In genomic region chr17:36315689-36316253, GRCm38 (mm10) we compare ENCODE assay signal across 8 mouse cellular contexts. TPM values are rescaled to one million over a fixed set of nuclear protein-coding genes. Genes with fewer than 3 reads are reported as not detected.
DNase-seq lines count a peak whose midpoint lies in the region; ATAC-seq and TF ChIP-seq lines count a peak whose summit lies in the region.

No protein-coding gene starts in this region.

- dilution Hi-C loops in CH12.LX (cut with MboI; ENCODE audit: extremely low pct_ligation_motif_present, extremely low pct_unique_long_range_greater_than_20kb, low sequenced_read_pairs), result no loop called here

- H3K27me3 ChIP-seq in heart, embryonic 12.5 days (replicated peaks), result peaks cover 23% of the 10 kb centered on the region
- peaks cover 26% of the 10 kb centered on the region for H3K27me3 ChIP-seq in CH12.LX (replicated peaks)
- H3K27me3 ChIP-seq in forebrain, embryonic 14.5 days (replicated peaks; ENCODE audit: control insufficient read depth, insufficient read depth, low read length), result no peaks in the 10 kb centered on the region
- H3K27me3 ChIP-seq in liver, embryonic 14.5 days (ENCODE audit: control insufficient read depth, insufficient read depth, low read length), result no peaks in the 10 kb centered on the region; the same call in 1 of the 2 replicates

- intact Hi-C loops in heart, postnatal 10 days (cut with DNase I), result no loop called here

- TF ChIP-seq CTCF in CH12.LX (conservative IDR thresholded peaks at IDR 0.05 in 1 of 2, IDR thresholded peaks at IDR 0.05 in 1 of 2; ENCODE audit: low read depth in 2 of 2, low read length in 2 of 2), result no peak
- no peak for TF ChIP-seq CTCF in liver, embryonic 14.5 days (IDR thresholded peaks at IDR 0.05; ENCODE audit: low read depth)

- no peak for ATAC-seq in heart, embryonic 12.5 days (ENCODE audit: insufficient number of reproducible peaks, low FRiP score)
- peak; percentile 57 for ATAC-seq in forebrain, embryonic 14.5 days
- no peak for ATAC-seq in liver, embryonic 14.5 days (ENCODE audit: insufficient read depth)
- ATAC-seq in inflammation-experienced regulatory T-cells, adult 6 months, result no peak

- no peaks in the 10 kb centered on the region for H3K79me2 ChIP-seq in CH12.LX (replicated peaks; ENCODE audit: control insufficient read depth, extremely low read depth, insufficient read depth, poor library complexity, severe bottlenecking)

- no peak for TF ChIP-seq RAD21 in CH12.LX (IDR thresholded peaks at IDR 0.05; ENCODE audit: low read depth, low read length)

- no peaks in the 10 kb centered on the region for H3K9me3 ChIP-seq in heart, embryonic 12.5 days (replicated peaks)
- H3K9me3 ChIP-seq in CH12.LX (replicated peaks; ENCODE audit: low read length), result no peaks in the 10 kb centered on the region
- no peaks in the 10 kb centered on the region for H3K9me3 ChIP-seq in forebrain, embryonic 14.5 days (replicated peaks; ENCODE audit: control insufficient read depth, low read length)
- no peaks in the 10 kb centered on the region for H3K9me3 ChIP-seq in liver, embryonic 14.5 days (ENCODE audit: control insufficient read depth, low read length)

- H3K4me3 ChIP-seq in heart, embryonic 12.5 days, result peak overlapping the region; percentile 55
- peak overlapping the region in 2 of 3 experiments; percentile 58 to 64 for H3K4me3 ChIP-seq in CH12.LX (replicated peaks in 1 of 3; ENCODE audit: low read depth in 2 of 3, low read length in 2 of 3, poor library complexity in 1 of 3)
- H3K4me3 ChIP-seq in forebrain, embryonic 14.5 days (ENCODE audit: low read depth, low read length), result peak overlapping the region; percentile 56
- H3K4me3 ChIP-seq in liver, embryonic 14.5 days (ENCODE audit: insufficient read depth in 1 of 2, low read depth in 2 of 2, low read length in 2 of 2), result peak overlapping the region; percentile 54 to 70

- TF ChIP-seq POLR2A in CH12.LX (IDR thresholded peaks at IDR 0.05; ENCODE audit: low read depth, low read length), result no peak

- H3K4me1 ChIP-seq in heart, embryonic 12.5 days (replicated peaks), result no peaks in the 10 kb centered on the region
- H3K4me1 ChIP-seq in CH12.LX (ENCODE audit: control insufficient read depth in 1 of 2, insufficient read depth in 2 of 2), result 0 out of 4 replicates have a peak, but pooled peaks cover 0 to 4% of the 10 kb centered on the region in 2 experiments
- no peaks in the 10 kb centered on the region for H3K4me1 ChIP-seq in forebrain, embryonic 14.5 days (ENCODE audit: control insufficient read depth, insufficient read depth, low read length)
- H3K4me1 ChIP-seq in liver, embryonic 14.5 days (replicated peaks; ENCODE audit: control insufficient read depth in 2 of 2, insufficient read depth in 2 of 2, low read length in 1 of 2), result peaks cover 0 to 4% of the 10 kb centered on the region in 2 experiments; a peak in 1 of 4 replicates

- WGBS in heart, embryonic 12.5 days, result 40% methylated on average over 5 of the region's 5 CpGs
- WGBS in forebrain, embryonic 14.5 days, result 16% methylated on average over 5 of the region's 5 CpGs
- WGBS in liver, embryonic 14.5 days (ENCODE audit: insufficient replicate concordance), result 24% methylated on average over 5 of the region's 5 CpGs

- no peak overlapping the region for H3K27ac ChIP-seq in heart, embryonic 12.5 days (ENCODE audit: poor library complexity, severe bottlenecking)
- no peak overlapping the region for H3K27ac ChIP-seq in CH12.LX (ENCODE audit: insufficient read depth, low read depth)
- H3K27ac ChIP-seq in forebrain, embryonic 14.5 days (ENCODE audit: low read depth, low read length), result peak overlapping the region; percentile 89
- no peak overlapping the region for H3K27ac ChIP-seq in liver, embryonic 14.5 days

- peak overlapping the region; percentile 78 for H3K4me2 ChIP-seq in heart, embryonic 12.5 days
- H3K4me2 ChIP-seq in CH12.LX (ENCODE audit: insufficient read depth, low read depth, poor library complexity, severe bottlenecking), result peak overlapping the region; percentile 42; the same call in 1 of the 2 replicates
- H3K4me2 ChIP-seq in forebrain, embryonic 14.5 days (ENCODE audit: low read length), result peak overlapping the region; percentile 69
- peak overlapping the region; percentile 79 for H3K4me2 ChIP-seq in liver, embryonic 14.5 days (ENCODE audit: low read depth)

- in situ Hi-C loops in CH12.LX (cut with MboI; ENCODE audit: low pct_ligation_motif_present, low pct_unique_long_range_greater_than_20kb, low sequenced_read_pairs), result no loop called here

- DNase-seq in heart, postnatal 10 days, result no peak
- no peak for DNase-seq in CH12.LX (ENCODE audit: extremely low read depth)
- DNase-seq in forebrain, embryonic 14.5 days (ENCODE audit: low spot score), result peak; percentile 36
- no peak for DNase-seq in liver, embryonic 14.5 days (ENCODE audit: low read depth in 3 of 3, low spot score in 3 of 3)
- no peak for DNase-seq in adrenal gland, postnatal 25 days
- no peak for DNase-seq in cerebellum, adult 8-10 months

- no peaks in the 10 kb centered on the region for H3K36me3 ChIP-seq in heart, embryonic 12.5 days
- peaks cover 0 to 5% of the 10 kb centered on the region in 2 experiments for H3K36me3 ChIP-seq in CH12.LX (replicated peaks in 1 of 2; ENCODE audit: control insufficient read depth in 1 of 2, insufficient read depth in 1 of 2, low read length in 1 of 2)
- no peaks in the 10 kb centered on the region for H3K36me3 ChIP-seq in forebrain, embryonic 14.5 days (ENCODE audit: control insufficient read depth, insufficient read depth, low read length)
- H3K36me3 ChIP-seq in liver, embryonic 14.5 days (replicated peaks; ENCODE audit: control insufficient read depth, insufficient read depth, low read depth), result no peaks in the 10 kb centered on the region

- H3K9ac ChIP-seq in heart, embryonic 12.5 days, result no peak overlapping the region
- no peak overlapping the region for H3K9ac ChIP-seq in CH12.LX (ENCODE audit: insufficient read depth, low read depth)
- H3K9ac ChIP-seq in forebrain, embryonic 14.5 days (ENCODE audit: low read length), result peak overlapping the region; percentile 76
- no peak overlapping the region for H3K9ac ChIP-seq in liver, embryonic 14.5 days (replicated peaks)

- no peak for TF ChIP-seq EP300 in CH12.LX (IDR thresholded peaks at IDR 0.05; ENCODE audit: low read length)
- no peak for TF ChIP-seq EP300 in liver, embryonic 14.5 days (IDR thresholded peaks at IDR 0.05; ENCODE audit: low read depth)

RNA-seq across cellular contexts. Expression of gene H2-M10.1, which starts 10.2 kb away (rescaled TPM):
- not detected in 2 replicates for polyA plus RNA-seq in heart, embryonic 12.5 days (2016; fragmentation: Nextera tagmentation; extraction: Ambion mirVana)
- not detected for total RNA-seq in heart, postnatal 10 days (2021)
- total RNA-seq in CH12.LX (2012; rRNA removed) (16.7 and 21.4 TPM in 2 replicates), CH12.LX (2014; rRNA removed) (0.43 and 0.78 TPM in 2 replicates)
- polyA plus RNA-seq in CH12.LX (2012; ENCODE audit: insufficient read length, low read depth), result 0.66 and 1.5 TPM in 2 replicates
- not detected in 2 replicates for polyA plus RNA-seq in forebrain, embryonic 14.5 days (2014; fragmentation: Nextera tagmentation; extraction: Ambion mirVana)
- not detected in 2 replicates for polyA plus RNA-seq in liver, embryonic 14.5 days (2012; rRNA removed)
- not detected in 2 replicates for polyA plus RNA-seq in liver, embryonic 14.5 days (2014; fragmentation: Nextera tagmentation; extraction: Ambion mirVana)
- not detected in 2 replicates for total RNA-seq in adrenal gland, postnatal 25 days (2021)
- not detected for polyA plus RNA-seq in inflammation-experienced regulatory T-cells, adult 6 months (2017; shearing (Covaris generic))

RNA-seq across cellular contexts. Expression of gene H2-M10.2, which starts 29.5 kb away (rescaled TPM):
- not detected in 2 replicates for polyA plus RNA-seq in heart, embryonic 12.5 days (2016; fragmentation: Nextera tagmentation; extraction: Ambion mirVana)
- total RNA-seq in heart, postnatal 10 days (2021), result not detected
- total RNA-seq in CH12.LX (2012; rRNA removed) (6.0 and 7.0 TPM in 2 replicates), CH12.LX (2014; rRNA removed) (not detected in 2 replicates)
- polyA plus RNA-seq in CH12.LX (2012; ENCODE audit: insufficient read length, low read depth), result 0.26 TPM in 1 of 2 replicates, not detected in the other
- polyA plus RNA-seq in forebrain, embryonic 14.5 days (2014; fragmentation: Nextera tagmentation; extraction: Ambion mirVana), result not detected in 2 replicates
- polyA plus RNA-seq in liver, embryonic 14.5 days (2012; rRNA removed), result not detected in 2 replicates
- polyA plus RNA-seq in liver, embryonic 14.5 days (2014; fragmentation: Nextera tagmentation; extraction: Ambion mirVana), result not detected in 2 replicates
- not detected in 2 replicates for total RNA-seq in adrenal gland, postnatal 25 days (2021)
- polyA plus RNA-seq in inflammation-experienced regulatory T-cells, adult 6 months (2017; shearing (Covaris generic)), result not detected

RNA-seq across cellular contexts. Expression of gene Trim39, which starts 43.7 kb away (rescaled TPM):
- polyA plus RNA-seq in heart, embryonic 12.5 days (2016; fragmentation: Nextera tagmentation; extraction: Ambion mirVana), result 10.2 and 10.6 TPM in 2 replicates
- 1 to 10 TPM; 7.8 to 8.0 TPM for total RNA-seq in heart, postnatal 10 days (2021)
- total RNA-seq in CH12.LX (2012; rRNA removed) (10.4 and 12.6 TPM in 2 replicates), CH12.LX (2014; rRNA removed) (11.1 and 12.3 TPM in 2 replicates)
- polyA plus RNA-seq in CH12.LX (2012; ENCODE audit: insufficient read length, low read depth), result 14.2 and 14.5 TPM in 2 replicates
- polyA plus RNA-seq in forebrain, embryonic 14.5 days (2014; fragmentation: Nextera tagmentation; extraction: Ambion mirVana), result 13.3 and 15.2 TPM in 2 replicates
- 8.0 and 11.0 TPM in 2 replicates for polyA plus RNA-seq in liver, embryonic 14.5 days (2012; rRNA removed)
- 3.2 and 3.4 TPM in 2 replicates for polyA plus RNA-seq in liver, embryonic 14.5 days (2014; fragmentation: Nextera tagmentation; extraction: Ambion mirVana)
- total RNA-seq in adrenal gland, postnatal 25 days (2021), result 22.5 and 23.0 TPM in 2 replicates
- 10 to 100 TPM; 10.1 to 20.8 (median 16.2) TPM for polyA plus RNA-seq in inflammation-experienced regulatory T-cells, adult 6 months (2017; shearing (Covaris generic))

RNA-seq across cellular contexts. Expression of gene H2-M10.3, which starts 52.4 kb away (rescaled TPM):
- polyA plus RNA-seq in heart, embryonic 12.5 days (2016; fragmentation: Nextera tagmentation; extraction: Ambion mirVana), result not detected in 2 replicates
- total RNA-seq in heart, postnatal 10 days (2021), result not detected
- total RNA-seq in CH12.LX (2012; rRNA removed) (0.13 and 0.17 TPM in 2 replicates), CH12.LX (2014; rRNA removed) (not detected in 2 replicates)
- polyA plus RNA-seq in CH12.LX (2012; ENCODE audit: insufficient read length, low read depth), result not detected in 2 replicates
- not detected in 2 replicates for polyA plus RNA-seq in forebrain, embryonic 14.5 days (2014; fragmentation: Nextera tagmentation; extraction: Ambion mirVana)
- polyA plus RNA-seq in liver, embryonic 14.5 days (2012; rRNA removed), result not detected in 2 replicates
- not detected in 2 replicates for polyA plus RNA-seq in liver, embryonic 14.5 days (2014; fragmentation: Nextera tagmentation; extraction: Ambion mirVana)
- total RNA-seq in adrenal gland, postnatal 25 days (2021), result not detected in 2 replicates
- polyA plus RNA-seq in inflammation-experienced regulatory T-cells, adult 6 months (2017; shearing (Covaris generic)), result not detected

RNA-seq across cellular contexts. Expression of gene Rpp21, which starts 57.9 kb away (rescaled TPM):
- polyA plus RNA-seq in heart, embryonic 12.5 days (2016; fragmentation: Nextera tagmentation; extraction: Ambion mirVana), result 84.4 and 87.9 TPM in 2 replicates
- total RNA-seq in heart, postnatal 10 days (2021), result 10 to 100 TPM; 33.4 to 34.7 TPM
- total RNA-seq in CH12.LX (2012; rRNA removed) (53.8 and 59.7 TPM in 2 replicates), CH12.LX (2014; rRNA removed) (22.5 and 25.4 TPM in 2 replicates)
- 44.2 and 50.5 TPM in 2 replicates for polyA plus RNA-seq in CH12.LX (2012; ENCODE audit: insufficient read length, low read depth)
- polyA plus RNA-seq in forebrain, embryonic 14.5 days (2014; fragmentation: Nextera tagmentation; extraction: Ambion mirVana), result 103 and 128 TPM in 2 replicates
- polyA plus RNA-seq in liver, embryonic 14.5 days (2012; rRNA removed), result 40.1 and 51.8 TPM in 2 replicates
- polyA plus RNA-seq in liver, embryonic 14.5 days (2014; fragmentation: Nextera tagmentation; extraction: Ambion mirVana), result 77.9 and 84.2 TPM in 2 replicates
- 47.2 TPM in 2 replicates for total RNA-seq in adrenal gland, postnatal 25 days (2021)
- 100 to 1,000 TPM; 147 to 196 (median 194) TPM for polyA plus RNA-seq in inflammation-experienced regulatory T-cells, adult 6 months (2017; shearing (Covaris generic))
